Mouse (Mus musculus): ENCODE measurements at regions not wholly inside any gene's neighbourhood (a gene's known extent, or its start where the extent isn't known, plus 50 kb on each side); places are given as distances from the start of the nearest gene placed in this dataset.

- Histone ChIP-seq H3K27me3 (ENCODE audit: control insufficient read depth in 1 of 2, insufficient read depth in 2 of 2, low read length in 2 of 2) (no peaks in the 10 kb centered on the region), H3K79me2 (ENCODE audit: control insufficient read depth, insufficient read depth, low read length, poor library complexity) (no peaks in the 10 kb centered on the region), H3K9ac (ENCODE audit: control insufficient read depth, low read depth, low read length, poor library complexity, severe bottlenecking) (no peak overlapping the region), H3K36me3 (ENCODE audit: control insufficient read depth in 1 of 2, insufficient read depth in 2 of 2, low read length in 2 of 2) (no peaks in the 10 kb centered on the region), H3K27ac (ENCODE audit: control insufficient read depth, low read depth, low read length) (no peak overlapping the region), H3K4me1 (ENCODE audit: control insufficient read depth in 1 of 2, insufficient read depth in 2 of 2, low read length in 2 of 2) (no peaks in the 10 kb centered on the region), H3K9me3 (replicated peaks; ENCODE audit: insufficient read depth, low read length) (no peaks in the 10 kb centered on the region), H3K4me3 (ENCODE audit: control insufficient read depth in 1 of 2, insufficient read depth in 1 of 2, low read depth in 2 of 2, low read length in 2 of 2) (no peak overlapping the region)
- no peak for DNase-seq (ENCODE audit: low read depth, low spot score)
- TF ChIP-seq CTCF (IDR thresholded peaks at IDR 0.05 in 2 of 3, conservative IDR thresholded peaks at IDR 0.05 in 1 of 3; ENCODE audit: control insufficient read depth in 1 of 3, insufficient read depth in 1 of 3, low read depth in 2 of 3, low read length in 3 of 3, poor library complexity in 1 of 3, severe bottlenecking in 1 of 3) = no peak
- TF ChIP-seq MAZ (IDR thresholded peaks at IDR 0.05; ENCODE audit: low read depth, low read length) = no peak
- TF ChIP-seq ZNF384 (IDR thresholded peaks at IDR 0.05; ENCODE audit: low read depth, low read length) = no peak
- no peak for TF ChIP-seq JUND (IDR thresholded peaks at IDR 0.05; ENCODE audit: low read depth, low read length)
- no peak for TF ChIP-seq MAFK (IDR thresholded peaks at IDR 0.05; ENCODE audit: borderline replicate concordance, low read depth, low read length)
- TF ChIP-seq CHD2 (IDR thresholded peaks at IDR 0.05; ENCODE audit: low read length) = no peak
- no peak for TF ChIP-seq USF2 (IDR thresholded peaks at IDR 0.05; ENCODE audit: borderline replicate concordance in 1 of 2, insufficient read depth in 1 of 2, low read depth in 1 of 2, low read length in 2 of 2)
- no peak for TF ChIP-seq MEF2A (IDR thresholded peaks at IDR 0.05; ENCODE audit: extremely low read depth, insufficient replicate concordance, low read depth, low read length, poor library complexity, severe bottlenecking)
- TF ChIP-seq TBP (IDR thresholded peaks at IDR 0.05; ENCODE audit: low read depth, low read length) = no peak
- no peak for TF ChIP-seq ELF1 (IDR thresholded peaks at IDR 0.05; ENCODE audit: low read depth, low read length)
- TF ChIP-seq SIN3A (IDR thresholded peaks at IDR 0.05; ENCODE audit: low read length) = no peak
- TF ChIP-seq ZKSCAN1 (IDR thresholded peaks at IDR 0.05; ENCODE audit: low read depth, low read length) = no peak
- no peak for TF ChIP-seq TAL1 (IDR thresholded peaks at IDR 0.05; ENCODE audit: low read length)
- no peak for TF ChIP-seq POLR2AphosphoS2 (IDR thresholded peaks at IDR 0.05; ENCODE audit: low read length)
- TF ChIP-seq HCFC1 (IDR thresholded peaks at IDR 0.05; ENCODE audit: low read depth, low read length) = no peak
- TF ChIP-seq KAT2A (conservative IDR thresholded peaks at IDR 0.05; ENCODE audit: low read depth, low read length) = no peak
- no peak for TF ChIP-seq GATA1 (IDR thresholded peaks at IDR 0.05; ENCODE audit: low read depth, low read length)
- no peak for TF ChIP-seq SMC3 (IDR thresholded peaks at IDR 0.05; ENCODE audit: low read depth, low read length)
- no peak for TF ChIP-seq RAD21 (IDR thresholded peaks at IDR 0.05; ENCODE audit: low read depth, low read length)
- TF ChIP-seq POLR2A (IDR thresholded peaks at IDR 0.05; ENCODE audit: control insufficient read depth in 1 of 2, insufficient read depth in 1 of 2, low read depth in 1 of 2, low read length in 2 of 2, poor library complexity in 1 of 2) = no peak
Measured at GRCm38 (mm10) chr19:28070386-28070785, 59.4 kb upstream of the Rfx3 start.

All from MEL (cell line).